Mouse (Mus musculus): ENCODE measurements around the gene Ush2a.

GRCm38 (mm10) chr1:189013587-189013921 is 751.7 kb downstream of the Ush2a start:
- no peak for TF ChIP-seq CTCF (conservative IDR thresholded peaks at IDR 0.05; ENCODE audit: insufficient read depth, insufficient read length, low read depth, low read length)
- TF ChIP-seq POLR2A (IDR thresholded peaks at IDR 0.05; ENCODE audit: low read depth, low read length) = no peak

All from kidney, adult 2 months (tissue).